11 mouse cellular contexts compared by ENCODE assay signal in the genomic region with DNA sequence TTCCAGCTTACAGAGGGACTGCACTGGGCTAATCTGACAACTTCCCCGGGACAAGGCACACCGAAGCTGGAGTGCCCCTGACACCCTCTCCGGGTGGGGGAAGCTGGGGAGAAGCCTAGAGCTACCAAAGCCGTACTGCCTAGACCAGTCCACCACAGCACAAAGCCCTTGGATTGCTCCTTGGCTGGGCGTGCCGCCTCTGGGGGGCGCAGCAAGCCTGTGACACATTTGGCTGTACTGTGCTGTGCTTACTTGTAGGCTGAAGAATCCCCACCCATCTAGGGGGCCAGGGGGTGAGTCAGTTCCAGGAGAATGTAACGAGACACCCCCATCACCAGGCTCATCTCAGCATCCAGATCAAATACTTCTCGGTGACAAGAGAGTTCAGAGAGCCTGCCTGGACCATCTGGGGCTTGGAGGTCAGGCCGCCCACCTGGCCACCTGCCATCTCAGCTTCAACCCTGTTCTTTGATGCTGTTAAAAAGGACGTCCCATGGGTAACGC. TPM values are rescaled to one million over a fixed set of nuclear protein-coding genes. Genes with fewer than 3 reads are reported as not detected.
DNase-seq lines count a peak whose midpoint lies in the region; ATAC-seq and TF ChIP-seq lines count a peak whose summit lies in the region.
"Had no signal": no experiment of that assay in that cellular context is flagged by ENCODE, and none has a peak within 500 bp of the region (broad histone marks: within the 10 kb centered on the region; RNA-seq: fewer than 3 reads in every experiment).

No protein-coding gene starts in this region.

- no peak overlapping the region for H3K9ac ChIP-seq in midbrain, embryonic 16.5 days (ENCODE audit: low read depth, low read length)
- no peak overlapping the region for H3K9ac ChIP-seq in midbrain, embryonic 14.5 days (replicated peaks; ENCODE audit: low read length)

- intact Hi-C loops in gastrocnemius, adult 2 months (cut with DNase I) = loop anchor here (5.0 kb wide), 1 partner anchor 36 kb away; no protein-coding TSS in a partner anchor
- intact Hi-C loops in gastrocnemius, postnatal 36 days (cut with DNase I) = loop anchor here (5.0 kb wide), 1 partner anchor 51 kb away; no protein-coding TSS in a partner anchor
- intact Hi-C loops in left cerebral cortex, postnatal 14 days (cut with DNase I) = no loop called here

- 88% methylated on average over 12 of the region's 12 CpGs for WGBS in midbrain, embryonic 16.5 days
- 81% methylated on average over 12 of the region's 12 CpGs for WGBS in midbrain, embryonic 14.5 days
- 93% methylated on average over 12 of the region's 12 CpGs for WGBS in macrophage (ENCODE audit: missing documents)

- no peak overlapping the region for H3K27ac ChIP-seq in gastrocnemius, adult 2 months
- no peak overlapping the region for H3K27ac ChIP-seq in midbrain, embryonic 16.5 days (ENCODE audit: low read length)
- no peak overlapping the region for H3K27ac ChIP-seq in midbrain, embryonic 14.5 days (replicated peaks; ENCODE audit: low read depth, low read length)
- peak overlapping the region; percentile 100 for H3K27ac ChIP-seq in macrophage
- H3K27ac ChIP-seq: limb, embryonic 10.5 days had no signal

- no peaks in the 10 kb centered on the region for H3K79me2 ChIP-seq in macrophage (ENCODE audit: inconsistent target)

- TF ChIP-seq CTCF in gastrocnemius, adult 2 months (IDR thresholded peaks at IDR 0.05) = peak; percentile 41

- peak; percentile 29; the same call in 1 of the 2 replicates for ATAC-seq in midbrain, embryonic 16.5 days
- no peak for ATAC-seq in midbrain, embryonic 14.5 days (ENCODE audit: low FRiP score, low TSS enrichment)

- no peaks in the 10 kb centered on the region for H3K27me3 ChIP-seq in midbrain, embryonic 16.5 days (ENCODE audit: control insufficient read depth, insufficient read depth, low read depth, low read length)
- H3K27me3 ChIP-seq in midbrain, embryonic 14.5 days (ENCODE audit: control insufficient read depth, insufficient read depth, low read length) = no peaks in the 10 kb centered on the region

- no peaks in the 10 kb centered on the region for H3K9me3 ChIP-seq in midbrain, embryonic 16.5 days (replicated peaks; ENCODE audit: control insufficient read depth, low read length, poor library complexity, severe bottlenecking)
- H3K9me3 ChIP-seq in midbrain, embryonic 14.5 days (ENCODE audit: control insufficient read depth, low read length) = no peaks in the 10 kb centered on the region
- H3K9me3 ChIP-seq: limb, embryonic 10.5 days had no signal

- peaks cover 40% of the 10 kb centered on the region for H3K36me3 ChIP-seq in midbrain, embryonic 16.5 days (ENCODE audit: control insufficient read depth, insufficient read depth, low read length)
- H3K36me3 ChIP-seq in midbrain, embryonic 14.5 days (ENCODE audit: control insufficient read depth, insufficient read depth, low read length) = peaks cover 89% of the 10 kb centered on the region
- peaks cover 54% of the 10 kb centered on the region for H3K36me3 ChIP-seq in macrophage (ENCODE audit: inconsistent target)

- H3K4me1 ChIP-seq in midbrain, embryonic 16.5 days (ENCODE audit: control insufficient read depth, insufficient read depth, low read length) = no peaks in the 10 kb centered on the region
- H3K4me1 ChIP-seq in midbrain, embryonic 14.5 days (ENCODE audit: control insufficient read depth, insufficient read depth, low read length) = no peaks in the 10 kb centered on the region
- H3K4me1 ChIP-seq: limb, embryonic 10.5 days had no signal

- no peak overlapping the region for H3K4me3 ChIP-seq in gastrocnemius, adult 2 months
- H3K4me3 ChIP-seq in midbrain, embryonic 16.5 days (ENCODE audit: low read depth, low read length) = no peak overlapping the region
- no peak overlapping the region for H3K4me3 ChIP-seq in midbrain, embryonic 14.5 days (replicated peaks; ENCODE audit: low read depth, low read length)
- H3K4me3 ChIP-seq in macrophage (ENCODE audit: inconsistent target) = no peak overlapping the region
- H3K4me3 ChIP-seq: limb, embryonic 10.5 days had no signal

- no peak overlapping the region for H3K4me2 ChIP-seq in midbrain, embryonic 16.5 days (ENCODE audit: low read length)
- no peak overlapping the region for H3K4me2 ChIP-seq in midbrain, embryonic 14.5 days (ENCODE audit: low read length)

- peak; percentile 51 for DNase-seq in gastrocnemius, adult 2 months
- no peak for DNase-seq in gastrocnemius, postnatal 36 days
- no peak for DNase-seq in midbrain, embryonic 14.5 days
- DNase-seq in embryo, embryonic 10.5 days (ENCODE audit: low spot score) = peak; percentile 28
- no peak for DNase-seq in frontal cortex, postnatal 10 days (ENCODE audit: low spot score in 2 of 2)
- no peak for DNase-seq in left cerebral cortex, postnatal 14 days (ENCODE audit: low spot score in 2 of 2)
- DNase-seq: right cerebral cortex, postnatal 4 days had no signal

RNA-seq across cellular contexts. Expression of a gene that starts 10.9 kb away (rescaled TPM):
- 1 to 10 TPM; 3.8 to 4.4 TPM for total RNA-seq in gastrocnemius, adult 2 months (2021)
- 1 to 10 TPM; 3.1 to 4.5 TPM for total RNA-seq in gastrocnemius, postnatal 36 days (2021)
- polyA plus RNA-seq in midbrain, embryonic 16.5 days (2015; fragmentation: Nextera tagmentation; extraction: Ambion mirVana) = 13.6 and 14.3 TPM in 2 replicates
- polyA plus RNA-seq in midbrain, embryonic 14.5 days (2014; fragmentation: Nextera tagmentation; extraction: Ambion mirVana) = 11.6 and 11.9 TPM in 2 replicates
- 10 to 100 TPM; 11.2 to 62.8 (median 36.9) TPM for total RNA-seq in macrophage (2018; cell fraction: chromatin; rRNA removed)
- total RNA-seq in macrophage (2018; cell fraction: cytosol; rRNA removed) = 10 to 100 TPM; 12.6 to 26.7 (median 21.6) TPM
- total RNA-seq in macrophage (2018; cell fraction: nucleus; rRNA removed) = 10 to 100 TPM; 12.5 to 46.6 (median 31.2) TPM
- 11.6 to 20.4 TPM (median 18.5 TPM) in 3 replicates for polyA plus RNA-seq in macrophage (2018)
- 10 to 100 TPM; 10.7 to 11.2 TPM for total RNA-seq in left cerebral cortex, postnatal 14 days (2021)

RNA-seq across cellular contexts. Expression of a gene that starts 33.0 kb away (rescaled TPM):
- under 1 TPM; 0.18 to 0.39 TPM for total RNA-seq in gastrocnemius, adult 2 months (2021)
- total RNA-seq in gastrocnemius, postnatal 36 days (2021) = under 1 TPM; 0.20 TPM
- 0.06 and 0.14 TPM in 2 replicates for polyA plus RNA-seq in midbrain, embryonic 16.5 days (2015; fragmentation: Nextera tagmentation; extraction: Ambion mirVana)
- polyA plus RNA-seq in midbrain, embryonic 14.5 days (2014; fragmentation: Nextera tagmentation; extraction: Ambion mirVana) = not detected in 2 replicates
- total RNA-seq in macrophage (2018; cell fraction: chromatin; rRNA removed) = 1 to 10 TPM; 1.3 to 9.4 (median 4.6) TPM
- total RNA-seq in macrophage (2018; cell fraction: cytosol; rRNA removed) = 1 to 10 TPM; 2.3 to 7.1 (median 4.2) TPM
- total RNA-seq in macrophage (2018; cell fraction: nucleus; rRNA removed) = 10 to 100 TPM in 8 of 26 experiments, 1 to 10 TPM in 18; 4.5 to 18.7 (median 8.2) TPM
- 5.3 to 5.8 TPM (median 5.7 TPM) in 3 replicates for polyA plus RNA-seq in macrophage (2018)
- total RNA-seq in left cerebral cortex, postnatal 14 days (2021) = under 1 TPM; 0.51 to 0.59 TPM
- polyA plus RNA-seq: embryonic facial prominence, embryonic 11.5 days had no signal

RNA-seq across cellular contexts. Expression of a gene that starts 36.0 kb away (rescaled TPM):
- total RNA-seq in gastrocnemius, adult 2 months (2021) = 1 to 10 TPM; 1.5 to 2.0 TPM
- total RNA-seq in gastrocnemius, postnatal 36 days (2021) = 1 to 10 TPM; 1.5 to 2.1 TPM
- polyA plus RNA-seq in midbrain, embryonic 16.5 days (2015; fragmentation: Nextera tagmentation; extraction: Ambion mirVana) = 143 and 147 TPM in 2 replicates
- 137 and 151 TPM in 2 replicates for polyA plus RNA-seq in midbrain, embryonic 14.5 days (2014; fragmentation: Nextera tagmentation; extraction: Ambion mirVana)
- total RNA-seq in macrophage (2018; cell fraction: chromatin; rRNA removed) = 10 to 100 TPM; 15.9 to 54.9 (median 34.3) TPM
- 10 to 100 TPM in 11 of 26 experiments, 1 to 10 TPM in 15; 8.0 to 13.0 (median 9.9) TPM for total RNA-seq in macrophage (2018; cell fraction: cytosol; rRNA removed)
- 10 to 100 TPM; 11.4 to 34.0 (median 21.0) TPM for total RNA-seq in macrophage (2018; cell fraction: nucleus; rRNA removed)
- 10.2 to 15.0 TPM (median 11.2 TPM) in 3 replicates for polyA plus RNA-seq in macrophage (2018)
- 10 to 100 TPM; 37.9 to 40.2 TPM for total RNA-seq in left cerebral cortex, postnatal 14 days (2021)

RNA-seq across cellular contexts. Expression of a gene that starts 48.4 kb away (rescaled TPM):
- total RNA-seq in gastrocnemius, adult 2 months (2021) = 1 to 10 TPM; 1.6 to 2.4 TPM
- total RNA-seq in gastrocnemius, postnatal 36 days (2021) = 1 to 10 TPM; 1.7 to 1.8 TPM
- 1.2 and 1.5 TPM in 2 replicates for polyA plus RNA-seq in midbrain, embryonic 16.5 days (2015; fragmentation: Nextera tagmentation; extraction: Ambion mirVana)
- polyA plus RNA-seq in midbrain, embryonic 14.5 days (2014; fragmentation: Nextera tagmentation; extraction: Ambion mirVana) = 0.11 and 1.6 TPM in 2 replicates
- total RNA-seq in macrophage (2018; cell fraction: chromatin; rRNA removed) = 100 to 1,000 TPM in 11 of 26 experiments, 10 to 100 TPM in 15; 18.9 to 297 (median 75.1) TPM
- total RNA-seq in macrophage (2018; cell fraction: cytosol; rRNA removed) = 100 to 1,000 TPM; 105 to 683 (median 289) TPM
- 100 to 1,000 TPM; 102 to 954 (median 358) TPM for total RNA-seq in macrophage (2018; cell fraction: nucleus; rRNA removed)
- polyA plus RNA-seq in macrophage (2018) = 254 to 928 TPM (median 285 TPM) in 3 replicates
- 1 to 10 TPM in 1 of 2 experiments, under 1 TPM in 1; 0.70 to 1.7 TPM for total RNA-seq in left cerebral cortex, postnatal 14 days (2021)

Comparison
In these comparisons a context has a peak if more than half of its experiments do, and no peak if none do; other contexts are left out.
1. DNase-seq: peak in gastrocnemius, adult 2 months (single experiment) and embryo, embryonic 10.5 days (single experiment); none in gastrocnemius, postnatal 36 days (0 of 2), midbrain, embryonic 14.5 days (single experiment), frontal cortex, postnatal 10 days (0 of 2) and left cerebral cortex, postnatal 14 days (0 of 2).
2. RNA of a gene that starts 36.0 kb away (total RNA-seq): 37.9 to 40.2 TPM in left cerebral cortex, postnatal 14 days; 1.5 to 2.1 TPM in gastrocnemius, postnatal 36 days and 1.5 to 2.0 TPM in gastrocnemius, adult 2 months; every median in the first group is over 10 times any median in the second.